10 mouse cellular contexts compared by ENCODE assay signal in the genomic region with DNA sequence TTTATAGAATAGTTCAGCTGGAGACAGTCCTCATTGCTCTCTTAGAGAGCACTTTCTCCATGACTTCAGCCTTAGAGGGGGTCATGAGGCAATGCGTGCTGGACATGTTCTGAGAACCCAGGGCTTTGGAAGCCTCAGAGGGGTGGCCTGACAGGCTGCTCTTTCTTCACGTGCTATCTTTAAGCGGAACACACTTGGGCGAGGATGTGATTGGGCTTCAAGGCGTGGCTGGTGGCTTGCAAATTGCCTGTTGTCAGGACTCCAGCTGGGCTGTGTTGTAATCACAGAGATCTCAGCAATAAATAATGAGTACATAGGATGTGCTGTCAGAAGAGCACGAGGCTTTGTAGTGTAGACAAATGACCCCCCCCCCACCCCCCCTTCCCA.
DNase-seq lines count a peak whose midpoint lies in the region; ATAC-seq and TF ChIP-seq lines count a peak whose summit lies in the region.
"Had no signal": no experiment of that assay in that cellular context is flagged by ENCODE, and none has a peak within 500 bp of the region (broad histone marks: within the 10 kb centered on the region; RNA-seq: fewer than 3 reads in every experiment).

No protein-coding gene starts in this region.

- 32% methylated on average over 6 of the region's 6 CpGs for WGBS in macrophage (ENCODE audit: missing documents)
- 15% methylated on average over 6 of the region's 6 CpGs for WGBS in neural tube, embryonic 15.5 days

- no peak for TF ChIP-seq CTCF in brain, embryonic 14.5 days (IDR thresholded peaks at IDR 0.05; ENCODE audit: borderline replicate concordance, extremely low read depth, insufficient read depth, insufficient read length)

- H3K4me3 ChIP-seq in macrophage (ENCODE audit: inconsistent target): no peak overlapping the region
- H3K4me3 ChIP-seq in neural tube, embryonic 15.5 days (replicated peaks): no peak overlapping the region
- H3K4me3 ChIP-seq: hindbrain, embryonic 10.5 days; megakaryocyte, embryonic 14.5 days had no signal

- no peaks in the 10 kb centered on the region for H3K79me2 ChIP-seq in macrophage (ENCODE audit: inconsistent target)

- H3K9ac ChIP-seq in neural tube, embryonic 15.5 days (replicated peaks): no peak overlapping the region

- no peaks in the 10 kb centered on the region for H3K36me3 ChIP-seq in macrophage (ENCODE audit: inconsistent target)
- no peaks in the 10 kb centered on the region for H3K36me3 ChIP-seq in neural tube, embryonic 15.5 days
- H3K36me3 ChIP-seq: hindbrain, embryonic 10.5 days had no signal

- H3K27me3 ChIP-seq in neural tube, embryonic 15.5 days (replicated peaks): no peaks in the 10 kb centered on the region

- H3K4me2 ChIP-seq in neural tube, embryonic 15.5 days: no peak overlapping the region

- DNase-seq in kidney, adult 11 months: peak; percentile 15
- no peak for DNase-seq in kidney, adult 8-10 months
- DNase-seq in MN1 (ENCODE audit: low spot score): peak; percentile 90
- DNase-seq in brain, embryonic 14.5 days (ENCODE audit: low read depth): peak; percentile 49
- no peak for DNase-seq in neural tube, embryonic 10.5 days (ENCODE audit: extremely low spot score, low spot score)

- H3K27ac ChIP-seq in macrophage: peak overlapping the region; percentile 98
- H3K27ac ChIP-seq in neural tube, embryonic 15.5 days (replicated peaks): no peak overlapping the region
- H3K27ac ChIP-seq: hindbrain, embryonic 10.5 days had no signal

- peaks cover 15% of the 10 kb centered on the region for H3K4me1 ChIP-seq in neural tube, embryonic 15.5 days

- no peak for TF ChIP-seq POLR2A in brain, embryonic 14.5 days (IDR thresholded peaks at IDR 0.05; ENCODE audit: borderline replicate concordance, extremely low read depth, insufficient read depth, insufficient read length, poor library complexity, severe bottlenecking)

- ATAC-seq in neural tube, embryonic 15.5 days (ENCODE audit: low FRiP score): no peak
- ATAC-seq: forebrain, embryonic 14.5 days had no signal

- no peaks in the 10 kb centered on the region for H3K9me3 ChIP-seq in neural tube, embryonic 15.5 days (replicated peaks)
- H3K9me3 ChIP-seq: hindbrain, embryonic 10.5 days had no signal

Comparison
In these comparisons a context has a peak if more than half of its experiments do, and no peak if none do; other contexts are left out.
1. DNase-seq: peak in kidney, adult 11 months (single experiment), MN1 (single experiment) and brain, embryonic 14.5 days (single experiment); none in kidney, adult 8-10 months (0 of 2) and neural tube, embryonic 10.5 days (single experiment).